Mouse (Mus musculus) CH12.LX (cell line): ENCODE results near the gene Tmem53. TPM values are rescaled to one million over a fixed set of nuclear protein-coding genes. Genes with fewer than 3 reads are reported as not detected.

Experiments
- DNase-seq: peaks from one replicate; pipeline ENCODE4 v3.0.0-alpha.2; 2013; ENCODE audit errors: extremely low read depth
- H3K27ac ChIP-seq: 2 replicates; pipeline ENCODE4 v1.5.1; 2012; ENCODE audit warnings: low read depth, mild to moderate bottlenecking, control low read depth, moderate library complexity; ENCODE audit not compliant: insufficient read depth
- H3K27me3 ChIP-seq: replicated peaks from 2 replicates; pipeline ENCODE3; 2012; ENCODE audit warnings: inconsistent platforms
- H3K36me3 ChIP-seq, 2 experiments: replicated peaks in 1 of 2; 2 replicates each; pipeline versions ENCODE3 to v1.6.1; 2012; ENCODE audit warnings: inconsistent platforms in 1 of 2, low read length in 1 of 2, mild to moderate bottlenecking in 1 of 2, mixed read lengths in 1 of 2, moderate library complexity in 1 of 2; ENCODE audit not compliant: control insufficient read depth in 1 of 2, insufficient read depth in 1 of 2
- H3K4me1 ChIP-seq, 2 experiments: 2 replicates each; pipeline ENCODE4 v1.6.1; 2012; ENCODE audit warnings: inconsistent platforms in 1 of 2, moderate library complexity in 1 of 2; ENCODE audit not compliant: insufficient read depth in 2 of 2, control insufficient read depth in 1 of 2
- H3K4me2 ChIP-seq: 2 replicates; pipeline ENCODE4 v1.6.1; 2012; ENCODE audit warnings: low read depth, mild to moderate bottlenecking, control low read depth; ENCODE audit not compliant: poor library complexity, insufficient read depth, severe bottlenecking
- H3K4me3 ChIP-seq, 3 experiments: fragments of 150-350 bp in 1 of 3; sonication (generic) in 1 of 3; replicated peaks in 1 of 3; 2 replicates each; pipeline versions ENCODE3 to v1.5.1; 2011 to 2012; ENCODE audit warnings: low read depth in 2 of 3, low read length in 2 of 3, mild to moderate bottlenecking in 2 of 3, moderate library complexity in 2 of 3, control low read depth in 1 of 3, improper control_type of control experiment in 1 of 3, inconsistent platforms in 1 of 3, mixed read lengths in 1 of 3; ENCODE audit not compliant: poor library complexity in 1 of 3
- H3K79me2 ChIP-seq: replicated peaks from 2 replicates; pipeline ENCODE4 v1.6.1; 2012; ENCODE audit warnings: mild to moderate bottlenecking, moderate library complexity; ENCODE audit not compliant: control insufficient read depth, poor library complexity, insufficient read depth, severe bottlenecking; ENCODE audit errors: extremely low read depth
- H3K9ac ChIP-seq: 2 replicates; pipeline ENCODE4 v1.6.1; 2012; ENCODE audit warnings: low read depth, mild to moderate bottlenecking, control low read depth, moderate library complexity; ENCODE audit not compliant: insufficient read depth
- H3K9me3 ChIP-seq: replicated peaks from 2 replicates; pipeline ENCODE3; 2012; ENCODE audit warnings: low read length, inconsistent platforms, mixed read lengths
- BHLHE40 ChIP-seq: IDR thresholded peaks from 2 replicates; pipeline ENCODE4 v1.6.1; 2011; ENCODE audit warnings: mild to moderate bottlenecking, low read depth, low read length, improper control_type of control experiment
- CTCF ChIP-seq, 2 experiments: IDR thresholded peaks in 1 of 2; conservative IDR thresholded peaks in 1 of 2; 2 replicates each; pipeline ENCODE4 v1.5.1; 2011 to 2012; ENCODE audit warnings: low read depth in 2 of 2, low read length in 2 of 2, improper control_type of control experiment in 1 of 2, inconsistent platforms in 1 of 2, mild to moderate bottlenecking in 1 of 2, moderate library complexity in 1 of 2
- E2F4 ChIP-seq: IDR thresholded peaks from 2 replicates; pipeline ENCODE4 v1.6.1; 2011; ENCODE audit warnings: low read depth, low read length, improper control_type of control experiment; ENCODE audit not compliant: insufficient replicate concordance
- ELF1 ChIP-seq: IDR thresholded peaks from 2 replicates; pipeline ENCODE4 v1.6.1; 2014; ENCODE audit warnings: low read depth, mild to moderate bottlenecking, inconsistent platforms, low read length, improper control_type of control experiment
- GABPA ChIP-seq: IDR thresholded peaks from 2 replicates; pipeline ENCODE4 v1.6.1; 2012; ENCODE audit warnings: low read depth, low read length, improper control_type of control experiment, inconsistent platforms; ENCODE audit not compliant: insufficient replicate concordance
- IRF4 ChIP-seq: IDR thresholded peaks from 2 replicates; pipeline ENCODE4 v1.6.1; 2014; ENCODE audit warnings: low read depth, mild to moderate bottlenecking, inconsistent platforms, low read length, improper control_type of control experiment
- JUN ChIP-seq: IDR thresholded peaks from 2 replicates; pipeline ENCODE4 v1.6.1; 2011; ENCODE audit warnings: low read depth, mild to moderate bottlenecking, low read length, improper control_type of control experiment, moderate library complexity; ENCODE audit not compliant: insufficient read depth
- KAT2A ChIP-seq: IDR thresholded peaks from 2 replicates; pipeline ENCODE4 v1.6.1; 2012; ENCODE audit warnings: low read length, improper control_type of control experiment, inconsistent platforms; ENCODE audit not compliant: insufficient replicate concordance
- MAFK ChIP-seq: IDR thresholded peaks from 2 replicates; pipeline ENCODE4 v1.6.1; 2011; ENCODE audit warnings: low read length, improper control_type of control experiment; ENCODE audit not compliant: insufficient replicate concordance
- MAX ChIP-seq: IDR thresholded peaks from 2 replicates; pipeline ENCODE4 v1.6.1; 2011; ENCODE audit warnings: low read length, improper control_type of control experiment
- MAZ ChIP-seq: IDR thresholded peaks from 2 replicates; pipeline ENCODE4 v1.6.1; 2012; ENCODE audit warnings: low read depth, mild to moderate bottlenecking, inconsistent platforms, low read length, improper control_type of control experiment, moderate library complexity
- MEF2A ChIP-seq: IDR thresholded peaks from 2 replicates; pipeline ENCODE4 v1.6.1; 2014; ENCODE audit warnings: low read depth, mild to moderate bottlenecking, inconsistent platforms, low read length, improper control_type of control experiment, borderline replicate concordance
- MYC ChIP-seq: IDR thresholded peaks from 2 replicates; pipeline ENCODE4 v1.6.1; 2011; ENCODE audit warnings: low read depth, mild to moderate bottlenecking, improper control_type of control experiment, low read length
- NELFE ChIP-seq: IDR thresholded peaks from 2 replicates; pipeline ENCODE4 v1.6.1; 2011; ENCODE audit warnings: low read depth, low read length, improper control_type of control experiment
- NRF1 ChIP-seq: IDR thresholded peaks from 2 replicates; pipeline ENCODE4 v1.6.1; 2014; ENCODE audit warnings: low read depth, mild to moderate bottlenecking, inconsistent platforms, low read length, improper control_type of control experiment, moderate library complexity
- RAD21 ChIP-seq: IDR thresholded peaks from 2 replicates; pipeline ENCODE4 v1.6.1; 2011; ENCODE audit warnings: low read depth, mild to moderate bottlenecking, low read length, improper control_type of control experiment, moderate library complexity
- RCOR1 ChIP-seq: conservative IDR thresholded peaks from 2 replicates; pipeline ENCODE4 v1.6.1; 2012; ENCODE audit warnings: low read depth, mild to moderate bottlenecking, inconsistent platforms, low read length, improper control_type of control experiment
- SMC3 ChIP-seq: IDR thresholded peaks from 2 replicates; pipeline ENCODE4 v1.6.1; 2011; ENCODE audit warnings: low read depth, low read length, improper control_type of control experiment
- TCF12 ChIP-seq: IDR thresholded peaks from 2 replicates; pipeline ENCODE4 v1.6.1; 2014; ENCODE audit warnings: low read depth, mild to moderate bottlenecking, inconsistent platforms, low read length, improper control_type of control experiment
- UBTF ChIP-seq: IDR thresholded peaks from 2 replicates; pipeline ENCODE4 v1.6.1; 2012; ENCODE audit warnings: low read depth, mild to moderate bottlenecking, inconsistent platforms, low read length, improper control_type of control experiment, moderate library complexity
- ZC3H11A ChIP-seq: IDR thresholded peaks from 2 replicates; pipeline ENCODE4 v1.6.1; 2012; ENCODE audit warnings: low read depth, mild to moderate bottlenecking, inconsistent platforms, low read length, improper control_type of control experiment
- ZKSCAN1 ChIP-seq: IDR thresholded peaks from 2 replicates; pipeline ENCODE4 v1.6.1; 2012; ENCODE audit warnings: low read depth, inconsistent platforms, low read length, improper control_type of control experiment, borderline replicate concordance
- ZMIZ1 ChIP-seq: IDR thresholded peaks from 2 replicates; pipeline ENCODE4 v1.6.1; 2012; ENCODE audit warnings: low read depth, mild to moderate bottlenecking, inconsistent platforms, low read length, improper control_type of control experiment
- ZNF384 ChIP-seq: IDR thresholded peaks from 2 replicates; pipeline ENCODE4 v1.6.1; 2012; ENCODE audit warnings: low read depth, low read length, improper control_type of control experiment, inconsistent platforms
- dilution Hi-C: fragments of 300-500 bp; cut with MboI; formaldehyde crosslinking; loops from 2 replicates; pipeline ENCODE4 v1.14.3; 2020; ENCODE audit warnings: low sequenced_read_pairs; ENCODE audit not compliant: extremely low pct_unique_long_range_greater_than_20kb, extremely low pct_ligation_motif_present
- in situ Hi-C: fragments of 300-500 bp; cut with MboI; formaldehyde crosslinking; loops from 3 replicates; pipeline ENCODE4 v1.14.3; 2019; ENCODE audit warnings: low sequenced_read_pairs, low pct_ligation_motif_present, low pct_unique_long_range_greater_than_20kb, mixed read lengths
- polyA plus RNA-seq: library from polyadenylated mRNA; unstranded; fragments of >175 nt; gene quantifications from 2 replicates; pipeline ENCODE4 v1.2.1, GENCODE M21; 2012; ENCODE audit warnings: low read depth; ENCODE audit not compliant: insufficient read length
- total RNA-seq, 2 experiments: library from RNA; depleted of rRNA; stranded (reverse); fragments of 300-350 nt in 1 of 2; fragments of >200 nt in 1 of 2; gene quantifications; 2 replicates each; pipeline ENCODE4 v1.2.3; 2012 to 2014

Tmem53 gene
- total and polyA plus RNA-seq, 3 experiments, result 1.1 to 1.4 (median 1.2) TPM

GRCm38 (mm10) chr4:117217029-117217428, 34.7 kb upstream of the Tmem53 start:
- H3K4me2 ChIP-seq, result no peak overlapping the region
- in situ Hi-C loops, result loop anchor here (5.0 kb wide), 1 partner anchor 40 kb away; no protein-coding TSS in a partner anchor
- DNase-seq, result no peak
- H3K4me1 ChIP-seq, result peaks cover 0 to 10% of the 10 kb centered on the region in 2 experiments; a peak in 2 of 4 replicates
- H3K4me3 ChIP-seq, result no peak overlapping the region
- dilution Hi-C loops, result no loop called here
- no peaks in the 10 kb centered on the region for H3K9me3 ChIP-seq
- peaks cover 0 to 8% of the 10 kb centered on the region in 2 experiments for H3K36me3 ChIP-seq
- no peak overlapping the region for H3K9ac ChIP-seq
- H3K27ac ChIP-seq, result no peak overlapping the region
- TF ChIP-seq NELFE (no peak), ZMIZ1 (no peak), GABPA (no peak), RAD21 (no peak), TCF12 (no peak), E2F4 (no peak), MAZ (no peak), ZNF384 (no peak), MAFK (no peak), UBTF (no peak), MEF2A (no peak), BHLHE40 (no peak), JUN (no peak)
- H3K27me3 ChIP-seq, result peaks cover 3% of the 10 kb centered on the region
- H3K79me2 ChIP-seq, result no peaks in the 10 kb centered on the region

GRCm38 (mm10) chr4:117218517-117219219, 33.1 kb upstream of the Tmem53 start:
- H3K9me3 ChIP-seq, result no peaks in the 10 kb centered on the region
- H3K4me1 ChIP-seq, result peaks cover 0 to 9% of the 10 kb centered on the region in 2 experiments; a peak in 2 of 4 replicates
- DNase-seq, result peak; percentile 56
- no peak overlapping the region for H3K4me2 ChIP-seq
- H3K79me2 ChIP-seq, result no peaks in the 10 kb centered on the region
- no peak overlapping the region for H3K9ac ChIP-seq
- dilution Hi-C loops, result no loop called here
- peaks cover 0 to 7% of the 10 kb centered on the region in 2 experiments for H3K36me3 ChIP-seq
- peaks cover 3% of the 10 kb centered on the region for H3K27me3 ChIP-seq
- in situ Hi-C loops, result loop anchor here (5.0 kb wide), 1 partner anchor 39 kb away; no protein-coding TSS in a partner anchor
- H3K27ac ChIP-seq, result no peak overlapping the region
- no peak overlapping the region for H3K4me3 ChIP-seq
- TF ChIP-seq CTCF (conservative IDR thresholded peaks at IDR 0.05 in 1 of 2, IDR thresholded peaks at IDR 0.05 in 1 of 2; ENCODE audit: low read depth in 2 of 2, low read length in 2 of 2), result peak; percentile 90 to 91
- TF ChIP-seq NRF1, result no peak
- TF ChIP-seq RCOR1, result no peak
- no peak for TF ChIP-seq MEF2A
- TF ChIP-seq NELFE, result peak; percentile 17; the same call in 1 of the 2 replicates
- TF ChIP-seq KAT2A, result no peak
- peak; percentile 47 for TF ChIP-seq MAX
- TF ChIP-seq ZKSCAN1, result no peak
- TF ChIP-seq ZC3H11A, result no peak
- TF ChIP-seq IRF4, result 0 out of 2 replicates have a peak, but pooled peaks have one; percentile 26
- TF ChIP-seq MYC, result peak; percentile 74; the same call in 1 of the 2 replicates
- peak; percentile 66 for TF ChIP-seq SMC3
- peak; percentile 25; the same call in 1 of the 2 replicates for TF ChIP-seq ELF1
- peak; percentile 78 for TF ChIP-seq RAD21
- TF ChIP-seq BHLHE40, result no peak
- no peak for TF ChIP-seq ZNF384
